Mouse (Mus musculus): ENCODE measurements around the gene Tgtp2. TPM values are rescaled to one million over a fixed set of nuclear protein-coding genes. Genes with fewer than 3 reads are reported as not detected.
"Not testable (repeated sequence)": the region's sequence is repeated elsewhere in the genome, so short reads cannot be mapped to it uniquely, and the experiment has no call there.

The Tgtp2 gene
- polyA plus RNA-seq, 1 experiment from 2014 or later = 0.22 TPM

- H3K27me3 ChIP-seq; H3K9me3 ChIP-seq (replicated peaks); H3K27ac ChIP-seq; ATAC-seq (ENCODE audit: low read depth); DNase-seq; H3K4me2 ChIP-seq; H3K36me3 ChIP-seq; H3K4me1 ChIP-seq (replicated peaks); H3K9ac ChIP-seq; H3K4me3 ChIP-seq (replicated peaks): not testable (repeated sequence)
- WGBS (ENCODE audit: insufficient replicate concordance) = 6% methylated on average over 2 of the region's 3 CpGs
Observed at GRCm38 (mm10) chr11:49060061-49060460, 3.9 kb downstream of the Tgtp2 start.

GRCm38 (mm10) chr11:49051894-49052293, 12.1 kb downstream of the Tgtp2 start:
- ATAC-seq (ENCODE audit: low read depth); H3K9ac ChIP-seq; H3K4me3 ChIP-seq (replicated peaks); H3K27ac ChIP-seq; H3K4me1 ChIP-seq (replicated peaks); H3K27me3 ChIP-seq; DNase-seq; H3K9me3 ChIP-seq (replicated peaks); H3K36me3 ChIP-seq; H3K4me2 ChIP-seq: not testable (repeated sequence)
- WGBS (ENCODE audit: insufficient replicate concordance) = no CpG with 5 or more reads among the region's 5 CpGs

- not testable (repeated sequence) for H3K9ac ChIP-seq; H3K27me3 ChIP-seq; DNase-seq; H3K4me3 ChIP-seq (replicated peaks); H3K4me2 ChIP-seq; H3K9me3 ChIP-seq (replicated peaks); H3K4me1 ChIP-seq (replicated peaks); ATAC-seq (ENCODE audit: low read depth); H3K27ac ChIP-seq; H3K36me3 ChIP-seq
- 64% methylated on average over 1 of the region's 6 CpGs for WGBS (ENCODE audit: insufficient replicate concordance)
Observed at GRCm38 (mm10) chr11:49051093-49051891, 12.7 kb downstream of the Tgtp2 start, which contains the start of gene 9930111J21Rik2. Gene 9930111J21Rik2, minus strand, starts transcription at chr11:49051242.

GRCm38 (mm10) chr11:49050064-49050463, 13.9 kb downstream of the Tgtp2 start:
- H3K4me1 ChIP-seq (replicated peaks) = not testable (repeated sequence)

GRCm38 (mm10) chr11:49012074-49012473, 51.9 kb downstream of the Tgtp2 start:
- H3K27me3 ChIP-seq; H3K9me3 ChIP-seq (replicated peaks); H3K4me3 ChIP-seq (replicated peaks); H3K9ac ChIP-seq; H3K4me1 ChIP-seq (replicated peaks); H3K4me2 ChIP-seq; H3K36me3 ChIP-seq; ATAC-seq (ENCODE audit: low read depth); DNase-seq; H3K27ac ChIP-seq: not testable (repeated sequence)

More at GRCm38 (mm10) chr11:49050064-49050463, 13.9 kb downstream of the Tgtp2 start:
- ATAC-seq (ENCODE audit: low read depth); H3K9ac ChIP-seq; DNase-seq; H3K4me2 ChIP-seq; H3K36me3 ChIP-seq; H3K4me3 ChIP-seq (replicated peaks); H3K27ac ChIP-seq; H3K27me3 ChIP-seq; H3K9me3 ChIP-seq (replicated peaks): not testable (repeated sequence)

Other genes starting within 250 kb of the Tgtp2 start
- gene Trim41, start 246.9 kb downstream of the Tgtp2 start, polyA plus RNA-seq (2015; fragmentation: Nextera tagmentation; extraction: Ambion mirVana) = 1.7 and 2.4 TPM in 2 replicates
- 0.06 and 0.09 TPM in 2 replicates for gene Trim7, start 238.1 kb downstream of the Tgtp2 start, polyA plus RNA-seq (2015; fragmentation: Nextera tagmentation; extraction: Ambion mirVana)
- 1.2 and 1.7 TPM in 2 replicates for gene Gm12184, start 237.6 kb downstream of the Tgtp2 start, polyA plus RNA-seq (2015; fragmentation: Nextera tagmentation; extraction: Ambion mirVana)
- 17.0 and 19.8 TPM in 2 replicates for gene Irgm1, start 192.5 kb downstream of the Tgtp2 start, polyA plus RNA-seq (2015; fragmentation: Nextera tagmentation; extraction: Ambion mirVana)
- 0.20 and 0.38 TPM in 2 replicates for gene Gm5431, start 162.0 kb downstream of the Tgtp2 start, polyA plus RNA-seq (2015; fragmentation: Nextera tagmentation; extraction: Ambion mirVana)
- gene Psme2b, start 118.0 kb downstream of the Tgtp2 start, polyA plus RNA-seq (2015; fragmentation: Nextera tagmentation; extraction: Ambion mirVana) = 2.0 and 3.6 TPM in 2 replicates
- 0.05 and 0.12 TPM in 2 replicates for gene Olfr56, start 85.3 kb downstream of the Tgtp2 start, polyA plus RNA-seq (2015; fragmentation: Nextera tagmentation; extraction: Ambion mirVana)
- gene 9930111J21Rik1, start 84.8 kb downstream of the Tgtp2 start, polyA plus RNA-seq (2015; fragmentation: Nextera tagmentation; extraction: Ambion mirVana) = 0.54 and 0.65 TPM in 2 replicates
- gene Gm12185, start 72.0 kb downstream of the Tgtp2 start, polyA plus RNA-seq (2015; fragmentation: Nextera tagmentation; extraction: Ambion mirVana) = not detected in 2 replicates
- gene Tgtp1, start 70.0 kb downstream of the Tgtp2 start, polyA plus RNA-seq (2015; fragmentation: Nextera tagmentation; extraction: Ambion mirVana) = 0.67 and 0.78 TPM in 2 replicates
- gene 9930111J21Rik2, start 13.0 kb downstream of the Tgtp2 start, polyA plus RNA-seq (2015; fragmentation: Nextera tagmentation; extraction: Ambion mirVana) = 0.52 and 0.65 TPM in 2 replicates
- 7.3 and 7.4 TPM in 2 replicates for gene Ifi47, start 12.4 kb upstream of the Tgtp2 start, polyA plus RNA-seq (2015; fragmentation: Nextera tagmentation; extraction: Ambion mirVana)
- not detected in 2 replicates for gene Olfr1396, start 50.7 kb upstream of the Tgtp2 start, polyA plus RNA-seq (2015; fragmentation: Nextera tagmentation; extraction: Ambion mirVana)
- not detected in 2 replicates for gene Olfr1395, start 78.1 kb upstream of the Tgtp2 start, polyA plus RNA-seq (2015; fragmentation: Nextera tagmentation; extraction: Ambion mirVana)
- not detected in 2 replicates for gene Olfr1394, start 90.2 kb upstream of the Tgtp2 start, polyA plus RNA-seq (2015; fragmentation: Nextera tagmentation; extraction: Ambion mirVana)
- 0.78 and 0.81 TPM in 2 replicates for gene Btnl9, start 123.0 kb upstream of the Tgtp2 start, polyA plus RNA-seq (2015; fragmentation: Nextera tagmentation; extraction: Ambion mirVana)
- gene Zfp62, start 139.1 kb upstream of the Tgtp2 start, polyA plus RNA-seq (2015; fragmentation: Nextera tagmentation; extraction: Ambion mirVana) = 10.7 and 14.2 TPM in 2 replicates
- gene Mgat1, start 180.0 kb upstream of the Tgtp2 start, polyA plus RNA-seq (2015; fragmentation: Nextera tagmentation; extraction: Ambion mirVana) = 32.0 and 32.6 TPM in 2 replicates
- gene Olfr1393, start 214.1 kb upstream of the Tgtp2 start, polyA plus RNA-seq (2015; fragmentation: Nextera tagmentation; extraction: Ambion mirVana) = not detected in 2 replicates
- not detected in 2 replicates for gene Olfr1392, start 221.1 kb upstream of the Tgtp2 start, polyA plus RNA-seq (2015; fragmentation: Nextera tagmentation; extraction: Ambion mirVana)
- not detected in 2 replicates for gene Olfr10, start 240.5 kb upstream of the Tgtp2 start, polyA plus RNA-seq (2015; fragmentation: Nextera tagmentation; extraction: Ambion mirVana)

Data from liver, embryonic 13.5 days (tissue).